Mouse (Mus musculus) heart, embryonic 12.5 days (tissue): Measurements from ENCODE around the gene Olfr1255. TPM values are rescaled to one million over a fixed set of nuclear protein-coding genes. Genes with fewer than 3 reads are reported as not detected.

Experiments
- ATAC-seq: fragments of 200-750 bp; cut with Nextera tagmentation; 2 replicates; pipeline ENCODE4 v1.8.0; 2017; ENCODE audit warnings: moderate TSS enrichment, moderate library complexity; ENCODE audit not compliant: insufficient number of reproducible peaks, low FRiP score
- H3K27ac ChIP-seq: fragments of 300-500 bp; sonication (generic); 2 replicates; pipeline ENCODE4 v1.5.1; 2016; ENCODE audit warnings: mild to moderate bottlenecking, moderate library complexity; ENCODE audit not compliant: poor library complexity, severe bottlenecking
- H3K27me3 ChIP-seq: fragments of 300-500 bp; sonication (generic); replicated peaks from 2 replicates; pipeline ENCODE4 v1.6.1; 2016; ENCODE audit warnings: mild to moderate bottlenecking, moderate library complexity
- H3K36me3 ChIP-seq: fragments of 300-500 bp; sonication (generic); 2 replicates; pipeline ENCODE4 v1.6.1; 2016; ENCODE audit warnings: mild to moderate bottlenecking, moderate library complexity
- H3K4me1 ChIP-seq: fragments of 300-500 bp; sonication (generic); replicated peaks from 2 replicates; pipeline ENCODE4 v1.6.1; 2016; ENCODE audit warnings: mild to moderate bottlenecking
- H3K4me2 ChIP-seq: fragments of 300-500 bp; sonication (generic); 2 replicates; pipeline ENCODE4 v1.6.1; 2016; ENCODE audit warnings: mild to moderate bottlenecking, moderate library complexity
- H3K4me3 ChIP-seq: fragments of 300-500 bp; sonication (generic); 2 replicates; pipeline ENCODE4 v1.5.1; 2016; ENCODE audit warnings: mild to moderate bottlenecking
- H3K9ac ChIP-seq: fragments of 300-500 bp; sonication (generic); 2 replicates; pipeline ENCODE4 v1.6.1; 2016; ENCODE audit warnings: mild to moderate bottlenecking, moderate library complexity
- H3K9me3 ChIP-seq: fragments of 300-500 bp; sonication (generic); replicated peaks from 2 replicates; pipeline ENCODE4 v1.6.1; 2016; ENCODE audit warnings: mild to moderate bottlenecking, moderate library complexity
- WGBS: fragments of 180-500 bp; shearing (Covaris S2); methylation state at CpG from one replicate; pipeline ENCODE4 v1.1.7; 2016; 5-methylcytosine and 5-hydroxymethylcytosine counted together
- polyA plus RNA-seq: library from polyadenylated mRNA; unstranded; fragments of >200 nt; fragmentation: Nextera tagmentation; extraction: Ambion mirVana; gene quantifications from 2 replicates; pipeline ENCODE4 v1.2.1, GENCODE M21; 2016

Gene Olfr1255
- polyA plus RNA-seq = not detected in 2 replicates

GRCm38 (mm10) chr2:89811751-89812150 is at the start of gene Olfr1255:
TSS of gene Olfr1255 (plus strand) at chr2:89812051.
- Histone ChIP-seq H3K9me3 (no peaks in the 10 kb centered on the region), H3K27me3 (no peaks in the 10 kb centered on the region), H3K4me2 (no peak within 1 kb of the TSS), H3K4me3 (no peak within 1 kb of the TSS), H3K27ac (no peak within 1 kb of the TSS), H3K9ac (no peak within 1 kb of the TSS), H3K36me3 (no peaks in the 10 kb centered on the region), H3K4me1 (no peaks in the 10 kb centered on the region)
- ATAC-seq = no peak
- 58% methylated on average over 3 of the region's 3 CpGs for WGBS

GRCm38 (mm10) chr2:89793519-89793918 is 18.3 kb upstream of the Olfr1255 start, which contains the start of gene Olfr1254:
TSS of gene Olfr1254 (minus strand) at chr2:89793619.
- no peaks in the 10 kb centered on the region for H3K27me3 ChIP-seq
- no peaks in the 10 kb centered on the region for H3K36me3 ChIP-seq
- H3K27ac ChIP-seq = no peak within 1 kb of the TSS
- H3K9me3 ChIP-seq = no peaks in the 10 kb centered on the region
- no peaks in the 10 kb centered on the region for H3K4me1 ChIP-seq
- no peak within 1 kb of the TSS for H3K9ac ChIP-seq
- H3K4me2 ChIP-seq = no peak within 1 kb of the TSS
- no peak within 1 kb of the TSS for H3K4me3 ChIP-seq
- no peak for ATAC-seq

GRCm38 (mm10) chr2:89799583-89799982 is 12.3 kb upstream of the Olfr1255 start:
- Histone ChIP-seq H3K4me3 (no peak overlapping the region), H3K36me3 (no peaks in the 10 kb centered on the region), H3K9me3 (no peaks in the 10 kb centered on the region), H3K27me3 (no peaks in the 10 kb centered on the region), H3K9ac (no peak overlapping the region), H3K27ac (no peak overlapping the region), H3K4me1 (no peaks in the 10 kb centered on the region), H3K4me2 (no peak overlapping the region)
- no peak for ATAC-seq
- 91% methylated on average over 3 of the region's 3 CpGs for WGBS

GRCm38 (mm10) chr2:89810751-89811150 is 1.1 kb upstream of the Olfr1255 start:
- Histone ChIP-seq H3K4me1 (no peaks in the 10 kb centered on the region), H3K27ac (no peak overlapping the region), H3K4me3 (no peak overlapping the region), H3K4me2 (no peak overlapping the region), H3K9ac (no peak overlapping the region), H3K36me3 (no peaks in the 10 kb centered on the region), H3K9me3 (0 out of 2 replicates have a peak, but pooled peaks cover under 1% of the 10 kb centered on the region), H3K27me3 (no peaks in the 10 kb centered on the region)
- no peak for ATAC-seq
- WGBS = 74% methylated on average over 2 of the region's 2 CpGs

- WGBS = 75% methylated on average over 1 of the region's 1 CpGs
- Histone ChIP-seq H3K9ac (no peak overlapping the region), H3K4me2 (no peak overlapping the region), H3K4me1 (no peaks in the 10 kb centered on the region), H3K4me3 (no peak overlapping the region), H3K36me3 (no peaks in the 10 kb centered on the region), H3K27ac (no peak overlapping the region), H3K9me3 (no peaks in the 10 kb centered on the region), H3K27me3 (no peaks in the 10 kb centered on the region)
- ATAC-seq = no peak
These were observed 8.4 kb downstream of the Olfr1255 start for GRCm38 (mm10) chr2:89820216-89820615.

- no peak within 1 kb of the TSS for H3K27ac ChIP-seq
- no peak within 1 kb of the TSS for H3K4me2 ChIP-seq
- H3K4me1 ChIP-seq = no peaks in the 10 kb centered on the region
- no peaks in the 10 kb centered on the region for H3K36me3 ChIP-seq
- H3K9me3 ChIP-seq = no peaks in the 10 kb centered on the region
- 37% methylated on average over 2 of the region's 2 CpGs for WGBS
- H3K4me3 ChIP-seq = no peak within 1 kb of the TSS
- ATAC-seq = no peak
- H3K27me3 ChIP-seq = no peaks in the 10 kb centered on the region
- no peak within 1 kb of the TSS for H3K9ac ChIP-seq
These were observed 29.6 kb downstream of the Olfr1255 start, which contains the start of gene Olfr1256 for GRCm38 (mm10) chr2:89841455-89841854. TSS of gene Olfr1256 (minus strand) at chr2:89841555.

GRCm38 (mm10) chr2:89848105-89848504 is 36.3 kb downstream of the Olfr1255 start, which contains the start of gene Olfr48:
TSS of gene Olfr48 (minus strand) at chr2:89848205.
- no peak for ATAC-seq
- no peak within 1 kb of the TSS for H3K27ac ChIP-seq
- no peak within 1 kb of the TSS for H3K9ac ChIP-seq
- H3K27me3 ChIP-seq = no peaks in the 10 kb centered on the region
- WGBS = 78% methylated on average over 5 of the region's 5 CpGs
- H3K4me3 ChIP-seq = no peak within 1 kb of the TSS
- no peaks in the 10 kb centered on the region for H3K4me1 ChIP-seq
- H3K4me2 ChIP-seq = no peak within 1 kb of the TSS
- no peaks in the 10 kb centered on the region for H3K9me3 ChIP-seq
- H3K36me3 ChIP-seq = no peaks in the 10 kb centered on the region

- H3K27me3 ChIP-seq = no peaks in the 10 kb centered on the region
- no peak overlapping the region for H3K4me3 ChIP-seq
- no peak overlapping the region for H3K4me2 ChIP-seq
- no peaks in the 10 kb centered on the region for H3K9me3 ChIP-seq
- no peak overlapping the region for H3K9ac ChIP-seq
- H3K36me3 ChIP-seq = no peaks in the 10 kb centered on the region
- no peak overlapping the region for H3K27ac ChIP-seq
- no peaks in the 10 kb centered on the region for H3K4me1 ChIP-seq
- ATAC-seq = no peak
- 81% methylated on average over 1 of the region's 1 CpGs for WGBS
These were observed 37.4 kb downstream of the Olfr1255 start for GRCm38 (mm10) chr2:89849230-89849629.

Other genes with a start within 250 kb of the Olfr1255 start
- not detected in 2 replicates for gene Olfr1245, start 233.6 kb upstream of the Olfr1255 start, polyA plus RNA-seq
- not detected in 2 replicates for gene Olfr1246, start 218.9 kb upstream of the Olfr1255 start, polyA plus RNA-seq
- gene Olfr1247, start 197.9 kb upstream of the Olfr1255 start, polyA plus RNA-seq = not detected in 2 replicates
- not detected in 2 replicates for gene Olfr1248, start 193.8 kb upstream of the Olfr1255 start, polyA plus RNA-seq
- gene Olfr1249, start 177.1 kb upstream of the Olfr1255 start, polyA plus RNA-seq = not detected in 2 replicates
- not detected in 2 replicates for gene Olfr1250, start 150.6 kb upstream of the Olfr1255 start, polyA plus RNA-seq
- not detected in 2 replicates for gene Olfr1251, start 140.1 kb upstream of the Olfr1255 start, polyA plus RNA-seq
- gene Olfr1252, start 87.0 kb upstream of the Olfr1255 start, polyA plus RNA-seq = not detected in 2 replicates
- gene Olfr1253, start 55.0 kb upstream of the Olfr1255 start, polyA plus RNA-seq = not detected in 2 replicates
- gene Olfr1254, start 18.4 kb upstream of the Olfr1255 start, polyA plus RNA-seq = not detected in 2 replicates
- not detected in 2 replicates for gene Olfr1256, start 29.5 kb downstream of the Olfr1255 start, polyA plus RNA-seq
- gene Olfr48, start 36.2 kb downstream of the Olfr1255 start, polyA plus RNA-seq = not detected in 2 replicates
- not detected in 2 replicates for gene Olfr1257, start 66.4 kb downstream of the Olfr1255 start, polyA plus RNA-seq
- not detected in 2 replicates for gene Olfr1258, start 115.3 kb downstream of the Olfr1255 start, polyA plus RNA-seq
- not detected in 2 replicates for gene Olfr1259, start 136.6 kb downstream of the Olfr1255 start, polyA plus RNA-seq
- not detected in 2 replicates for gene Olfr1260, start 162.3 kb downstream of the Olfr1255 start, polyA plus RNA-seq
- gene Olfr1261, start 179.2 kb downstream of the Olfr1255 start, polyA plus RNA-seq = not detected in 2 replicates
- not detected in 2 replicates for gene Olfr1262, start 188.1 kb downstream of the Olfr1255 start, polyA plus RNA-seq
- gene Olfr1263, start 200.1 kb downstream of the Olfr1255 start, polyA plus RNA-seq = not detected in 2 replicates
- gene Olfr1264, start 213.5 kb downstream of the Olfr1255 start, polyA plus RNA-seq = not detected in 2 replicates
- gene Olfr1265, start 223.3 kb downstream of the Olfr1255 start, polyA plus RNA-seq = not detected in 2 replicates